Mouse (Mus musculus): ENCODE measurements around the gene Gabrg3. TPM values are rescaled to one million over a fixed set of nuclear protein-coding genes. Genes with fewer than 3 reads are reported as not detected.

The Gabrg3 gene
- 0.10 TPM in 1 of 2 replicates, not detected in the other for polyA plus RNA-seq (2015; fragmentation: Nextera tagmentation; extraction: Ambion mirVana)

DNA sequence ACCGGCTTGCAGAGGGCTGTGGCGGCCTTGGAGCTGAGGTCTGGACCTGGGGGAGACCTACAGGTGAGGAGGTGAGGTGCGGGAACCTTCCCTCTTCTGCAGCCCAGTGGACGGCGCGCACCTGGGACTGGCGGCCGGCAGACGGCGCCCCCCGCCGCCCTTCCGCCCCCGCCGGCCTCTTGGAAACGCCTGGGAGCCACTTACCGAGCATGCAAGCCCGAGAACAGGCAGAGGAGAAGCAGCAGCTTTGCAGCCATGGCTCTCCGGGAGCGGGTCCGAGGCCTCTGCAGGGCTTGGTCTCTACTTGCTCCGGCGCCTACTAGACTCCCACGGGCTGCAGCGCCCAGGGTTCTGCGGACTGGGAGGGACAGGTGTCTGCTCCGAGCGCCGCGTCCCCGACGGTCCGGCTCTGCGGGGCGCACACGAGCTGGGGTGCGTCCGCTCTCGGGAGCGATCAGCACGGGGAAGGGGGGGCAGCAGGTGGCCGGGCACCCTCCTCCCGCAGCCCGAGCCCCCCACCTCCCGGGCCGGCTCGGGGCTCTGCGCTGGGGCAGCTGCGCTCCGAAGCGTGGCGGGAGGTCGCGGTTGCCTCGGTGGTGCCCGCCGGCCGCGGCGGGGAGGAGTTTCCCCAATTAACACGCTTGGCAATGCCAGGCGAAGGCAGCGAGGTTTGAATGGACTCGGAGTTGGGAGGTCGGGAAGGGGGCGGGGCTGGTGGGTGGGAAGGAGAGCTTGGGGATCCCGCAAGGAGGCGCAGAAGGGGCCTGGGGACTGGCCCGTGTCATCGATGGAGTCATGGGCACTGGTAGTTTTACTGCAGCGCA is at the start of gene Gabrg3:
Gene Gabrg3, minus strand, starts transcription at position 672 of the 824 bp plus-strand sequence.
- DNase-seq (ENCODE audit: low spot score) = no peak

DNA sequence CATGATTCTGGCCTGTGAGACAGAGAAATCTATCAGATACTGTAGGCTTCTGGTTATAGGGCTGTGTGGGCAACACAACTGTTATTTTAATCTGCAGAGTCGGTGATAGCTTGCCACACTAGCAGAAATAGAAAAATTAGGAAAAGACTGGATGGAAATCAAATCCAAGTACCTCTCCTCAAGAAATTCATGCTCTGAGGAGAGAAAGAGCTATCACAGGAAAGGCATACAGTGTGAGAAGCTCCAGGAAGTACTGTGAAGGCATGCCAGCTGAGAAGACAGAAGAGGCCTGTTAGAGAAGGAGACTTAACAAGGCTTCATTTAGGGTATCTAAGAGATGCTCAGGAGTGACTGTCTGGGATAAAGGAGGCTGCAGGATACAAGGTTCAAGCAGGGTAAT is 35.7 kb upstream of the Gabrg3 start:
- DNase-seq (ENCODE audit: low spot score) = no peak

DNA sequence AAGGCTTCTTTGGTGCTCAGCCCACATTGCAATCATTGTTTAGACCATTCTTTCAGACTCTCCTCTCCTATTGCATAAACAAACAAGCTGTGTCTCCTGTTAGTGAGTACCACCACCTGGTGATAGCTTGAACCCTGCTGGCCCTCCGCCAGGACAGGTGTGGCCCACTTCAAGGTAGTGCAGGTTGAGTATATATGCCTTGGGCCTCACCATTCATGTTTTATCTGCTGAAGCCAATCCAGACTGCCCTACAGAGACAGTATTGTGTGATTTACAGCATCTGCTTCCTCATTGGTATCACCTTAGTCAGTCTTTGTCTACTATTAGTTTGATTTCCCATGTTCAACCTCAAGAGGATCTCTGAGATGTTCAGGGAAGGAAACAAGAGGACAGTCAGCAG is 34.1 kb upstream of the Gabrg3 start:
- no peak for DNase-seq (ENCODE audit: low spot score)

DNA sequence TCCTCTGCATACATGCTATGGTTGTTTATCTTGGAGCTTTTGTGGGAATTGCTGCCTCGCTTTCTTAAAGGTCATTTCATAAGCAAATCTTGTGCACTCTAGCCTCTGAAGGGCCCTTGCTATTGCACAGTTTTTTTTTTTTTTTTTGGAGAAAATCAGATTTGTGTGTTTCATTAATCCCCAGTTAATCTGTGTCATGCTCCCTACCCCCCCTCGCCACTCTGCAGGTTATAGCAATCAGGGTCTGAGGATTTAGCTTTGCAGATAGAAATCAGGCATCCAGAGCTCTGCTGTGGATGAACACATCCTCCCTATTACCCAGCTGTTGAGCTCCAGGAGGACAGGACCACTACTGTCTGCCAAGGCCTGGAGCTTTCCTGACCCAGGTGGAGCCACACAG is 32.4 kb upstream of the Gabrg3 start, which contains the start of gene Gabrb3:
Gene Gabrb3, plus strand, starts transcription at position 301 of the 400 bp plus-strand sequence.
- no peak for DNase-seq (ENCODE audit: low spot score)

DNA sequence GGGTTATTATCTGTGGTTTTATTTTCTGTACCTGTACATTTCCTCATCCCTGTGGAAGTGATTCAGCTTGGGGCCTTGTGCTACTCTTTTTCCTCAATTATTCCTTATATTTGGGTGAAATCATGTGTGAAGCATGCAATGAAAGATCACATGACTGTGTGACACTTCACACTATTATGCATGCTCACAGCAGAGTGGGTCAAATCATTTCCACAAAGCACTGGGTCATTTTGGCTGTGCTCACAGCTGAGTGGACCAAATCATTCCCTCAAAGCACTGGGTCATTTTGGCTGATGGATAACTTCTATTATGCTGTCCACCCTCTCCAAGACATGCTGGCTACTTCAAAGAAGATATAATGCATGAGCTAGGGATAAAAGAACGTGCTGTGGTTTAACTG is 25.9 kb upstream of the Gabrg3 start:
- no peak for DNase-seq (ENCODE audit: low spot score)

DNA sequence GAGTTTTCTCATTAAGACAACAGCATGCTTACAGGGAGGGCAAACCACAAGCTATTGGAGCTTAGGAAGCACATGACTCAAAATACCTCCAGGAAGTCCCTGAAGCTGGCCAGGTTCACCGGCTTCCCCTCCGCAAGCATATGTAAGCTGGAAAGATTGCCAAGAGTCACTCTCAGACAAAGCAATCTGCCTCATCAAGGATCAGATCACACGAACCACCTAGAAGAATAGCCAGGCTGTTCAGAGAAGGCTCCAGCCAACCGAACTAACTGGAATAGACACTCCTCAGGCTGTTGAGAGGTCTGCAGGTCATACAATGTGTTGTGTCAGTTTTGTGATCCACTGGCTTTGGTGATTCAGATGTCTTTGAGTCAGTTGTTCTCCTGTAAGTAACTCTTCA is 24.2 kb upstream of the Gabrg3 start:
- DNase-seq (ENCODE audit: low spot score) = no peak

DNA sequence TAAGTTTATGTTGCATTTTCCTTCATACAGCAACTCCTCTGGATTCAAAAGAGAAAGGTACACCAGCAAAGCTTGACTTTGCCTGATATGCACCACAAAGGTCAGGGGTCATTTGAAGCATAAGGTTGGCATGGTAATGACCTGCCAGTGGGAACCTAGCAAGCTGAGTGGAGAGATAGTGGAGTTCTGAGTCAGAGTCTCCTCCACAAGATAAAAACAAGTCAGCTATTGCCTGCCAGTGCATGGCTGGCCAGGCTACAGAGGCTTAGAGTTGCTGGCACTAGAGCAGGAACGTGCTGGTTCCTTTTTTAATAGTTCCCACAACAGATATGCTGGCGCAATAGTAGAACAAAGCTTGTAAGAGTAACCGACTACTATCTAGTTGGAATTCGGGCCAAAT is 6.6 kb upstream of the Gabrg3 start:
- no peak for DNase-seq (ENCODE audit: low spot score)

DNA sequence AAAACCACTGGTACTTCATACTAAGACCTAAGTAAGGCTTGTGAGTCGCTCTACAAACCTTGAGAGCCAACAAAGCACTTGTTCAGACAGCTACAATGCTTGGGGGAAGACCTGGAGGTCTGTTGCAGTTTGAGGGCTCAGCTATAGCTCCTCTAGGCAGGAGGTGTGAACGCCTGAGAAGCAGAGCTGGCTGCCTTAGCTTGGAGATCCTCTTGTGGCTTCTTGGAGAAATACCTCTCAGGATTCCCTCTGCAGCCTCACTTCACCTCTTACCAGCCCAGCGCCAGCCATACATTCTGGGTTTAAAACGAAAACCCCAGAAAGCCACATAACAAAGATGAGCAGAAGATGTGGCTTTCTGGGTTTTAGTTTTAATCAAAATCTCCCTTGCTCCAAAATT is 3.1 kb upstream of the Gabrg3 start:
- no peak for DNase-seq (ENCODE audit: low spot score)

DNA sequence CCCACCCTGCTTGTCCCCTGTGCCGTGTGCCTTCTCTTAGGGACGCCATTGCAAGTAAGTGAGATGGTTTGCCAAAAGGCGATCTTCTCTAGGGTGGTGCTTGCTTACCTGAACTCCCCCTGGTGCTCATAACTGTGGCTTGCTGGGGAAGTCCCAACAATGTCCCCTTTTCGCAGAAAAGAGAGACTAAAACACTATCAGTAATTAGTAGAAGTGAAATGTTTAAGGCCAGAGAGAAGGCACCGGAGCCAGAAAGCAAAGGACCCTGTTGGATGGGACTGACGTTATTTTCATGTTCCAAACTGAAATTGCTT is 310 bp upstream of the Gabrg3 start:
- no peak for DNase-seq (ENCODE audit: low spot score)

DNA sequence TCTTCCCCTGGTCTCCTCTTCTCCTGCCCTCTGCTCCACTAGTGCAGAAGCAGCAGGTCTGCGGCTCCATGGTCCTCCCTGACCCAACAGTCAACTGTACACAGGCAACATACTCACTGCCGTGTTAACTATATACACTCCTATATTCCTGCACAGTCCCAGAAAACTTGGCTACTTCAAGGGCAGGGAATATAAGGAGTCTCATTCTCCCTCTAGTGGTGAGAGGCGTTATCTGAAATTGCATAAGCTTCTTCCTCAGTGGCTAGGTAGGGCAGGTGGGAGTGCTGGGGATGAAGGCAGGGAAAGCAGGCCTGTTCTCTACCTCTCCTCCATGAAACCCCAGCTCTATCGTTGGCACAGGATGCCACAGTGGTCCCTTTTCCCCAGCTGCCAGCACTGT is 2.9 kb downstream of the Gabrg3 start:
- DNase-seq (ENCODE audit: low spot score) = no peak

DNA sequence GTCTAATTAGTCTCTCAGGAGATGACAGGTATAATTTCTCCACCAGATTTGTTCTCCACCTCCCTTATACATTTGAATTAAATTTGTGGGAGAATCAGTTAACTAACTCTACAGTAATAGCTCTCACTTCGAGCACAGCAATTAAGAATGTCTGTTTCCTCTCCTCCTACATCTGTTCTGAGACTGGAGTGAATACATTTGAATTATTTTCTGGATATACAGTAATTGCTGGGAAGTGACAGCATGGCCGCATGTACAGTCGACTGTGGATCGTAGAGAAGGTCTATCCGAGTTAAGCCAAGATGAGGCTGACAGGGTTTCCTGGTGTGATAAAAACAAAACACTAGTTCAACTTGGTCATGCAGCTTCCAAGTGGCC is 21.0 kb downstream of the Gabrg3 start:
- DNase-seq (ENCODE audit: low spot score) = no peak

DNA sequence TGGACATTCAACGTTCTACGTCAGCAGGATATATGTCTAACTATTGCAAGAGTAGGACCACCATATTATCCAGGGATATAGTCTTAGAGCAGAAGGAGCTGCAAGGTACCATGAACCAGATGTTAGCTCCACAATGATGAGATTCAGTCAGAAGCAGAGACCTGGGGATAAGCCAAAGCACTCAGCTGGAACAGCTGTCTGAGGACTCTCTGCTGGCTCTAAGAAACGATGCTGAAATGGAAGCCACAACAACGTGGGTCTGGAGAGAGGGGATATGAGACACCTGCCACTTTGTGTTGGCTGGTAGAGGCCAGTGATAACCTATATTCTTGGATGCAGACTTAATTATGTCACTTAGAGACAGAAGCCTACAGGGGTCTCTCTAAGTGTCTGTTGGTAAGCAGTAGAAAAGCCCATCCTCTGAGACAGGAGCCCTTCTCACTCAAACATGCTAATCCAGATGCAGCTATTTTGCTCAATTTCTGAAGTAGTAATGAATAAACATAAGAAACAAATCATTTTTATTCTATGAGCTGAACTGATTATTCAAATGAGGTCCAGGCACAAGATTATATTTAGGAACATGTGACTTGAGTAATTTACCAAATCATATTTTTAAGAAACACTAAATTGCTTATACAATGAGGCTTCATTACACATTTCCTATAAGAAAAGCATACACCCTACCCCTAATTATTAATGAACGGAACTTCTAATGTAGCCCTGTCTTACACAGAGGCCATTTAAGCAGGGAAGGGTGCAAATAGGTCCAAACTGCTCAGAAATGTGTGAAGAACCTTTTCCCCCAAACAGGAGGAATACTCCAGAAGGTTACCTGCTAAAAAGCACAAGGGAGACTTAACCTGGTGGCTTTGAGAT is 21.6 kb downstream of the Gabrg3 start:
- DNase-seq (ENCODE audit: low spot score) = no peak

DNA sequence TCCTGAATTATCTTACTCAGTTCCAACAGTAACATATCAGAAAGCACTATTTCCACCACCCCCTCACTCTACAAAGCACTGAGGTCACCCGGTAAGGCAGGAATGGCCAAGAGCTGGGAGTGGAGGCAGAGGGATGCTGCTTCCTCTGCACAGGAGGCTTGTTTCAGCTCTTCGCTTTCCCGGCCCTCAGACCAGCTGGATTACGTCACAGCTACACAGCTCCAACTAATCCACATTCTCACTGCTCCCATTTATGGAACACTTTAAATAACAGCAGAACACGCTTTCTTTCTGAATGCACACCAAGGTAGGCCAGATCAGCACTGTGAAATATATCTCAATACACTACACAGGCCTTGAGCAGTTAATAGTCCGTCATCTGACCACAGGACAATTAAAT is 23.2 kb downstream of the Gabrg3 start:
- DNase-seq (ENCODE audit: low spot score) = no peak

DNA sequence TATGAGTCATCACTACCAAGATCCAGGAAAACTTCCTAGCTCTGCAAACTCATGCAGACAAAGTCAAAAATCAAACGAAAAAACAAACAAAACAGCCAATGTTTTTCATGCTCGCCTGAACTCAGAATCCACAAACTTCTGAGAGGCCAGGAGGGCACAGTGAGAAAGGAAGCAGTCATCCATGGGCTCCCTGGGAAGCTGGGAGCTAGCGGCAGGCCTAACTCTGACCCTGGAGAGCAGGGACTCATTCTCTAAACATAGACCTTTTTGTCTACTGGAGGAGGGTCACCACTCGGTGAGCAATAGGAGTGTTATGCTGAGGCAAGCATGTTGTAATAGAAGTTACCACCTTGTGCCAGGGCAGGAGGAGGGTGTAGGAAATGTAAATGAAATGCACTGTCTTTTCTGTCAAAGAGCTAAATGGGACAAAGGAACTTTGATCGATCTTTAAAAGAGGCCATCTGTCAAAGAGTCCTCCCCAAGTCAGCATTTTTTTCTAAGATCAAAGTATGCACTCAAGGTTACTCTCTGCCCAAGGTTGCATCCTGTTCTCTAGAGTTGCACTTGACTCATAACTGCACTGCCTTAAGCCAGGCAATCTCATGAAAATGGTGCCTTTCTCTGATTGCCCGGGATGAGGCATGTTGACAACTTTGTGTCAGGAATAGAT is 29.0 kb downstream of the Gabrg3 start:
- no peak for DNase-seq (ENCODE audit: low spot score)

DNA sequence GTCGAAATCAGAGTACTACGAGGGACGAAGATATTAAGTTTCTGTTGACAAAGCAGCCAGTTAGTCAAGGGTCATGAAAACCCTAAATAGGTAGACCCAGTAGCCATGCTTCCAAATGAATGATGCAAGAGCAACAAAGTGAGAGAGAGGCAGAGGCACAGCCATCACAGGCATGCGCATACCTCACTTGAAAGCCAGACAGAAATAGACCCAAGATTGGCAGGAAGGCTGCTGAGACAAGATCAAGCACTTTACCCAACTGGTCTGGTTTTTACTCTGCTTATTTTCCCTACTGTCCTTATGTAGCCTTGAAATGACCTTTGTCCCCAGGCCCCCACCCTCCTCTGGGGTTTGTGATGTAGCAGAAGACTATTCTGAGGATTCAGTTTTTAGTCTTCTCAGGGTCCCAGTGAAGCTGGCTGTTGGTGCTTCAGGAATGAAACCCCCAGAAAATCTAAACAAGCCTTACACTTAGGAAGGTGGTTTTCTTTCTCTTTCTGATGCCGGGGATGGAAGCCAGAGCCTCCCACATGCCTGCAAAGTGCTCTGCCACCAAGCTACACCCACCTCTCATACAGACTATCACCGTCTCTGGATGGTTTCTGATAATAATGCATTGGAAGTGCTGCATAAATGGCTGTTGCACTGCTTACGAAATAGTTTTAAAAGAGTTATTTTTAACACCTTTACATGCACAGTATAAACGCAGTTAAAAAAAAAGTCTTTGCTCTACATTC is 30.3 kb downstream of the Gabrg3 start:
- DNase-seq (ENCODE audit: low spot score) = no peak

DNA sequence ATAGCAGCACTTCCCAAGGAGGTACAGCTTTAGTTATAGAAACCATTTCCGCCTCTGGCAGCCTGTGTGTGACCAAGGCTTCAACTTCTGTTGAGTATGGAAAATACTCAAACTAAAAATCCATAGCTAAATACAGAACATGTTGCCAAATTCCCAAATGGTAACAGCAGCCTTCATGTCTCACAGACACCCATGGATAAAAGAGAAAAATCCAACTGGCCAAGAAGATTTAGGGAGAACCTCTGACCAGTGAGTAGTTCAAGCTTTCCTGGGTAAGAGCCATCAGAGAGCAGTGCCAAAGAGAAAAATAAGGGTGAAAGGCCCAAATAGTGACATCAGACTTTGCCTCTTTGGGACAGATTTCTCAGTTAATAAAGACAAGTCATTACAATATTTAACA is 38.2 kb downstream of the Gabrg3 start:
- DNase-seq (ENCODE audit: low spot score) = no peak

DNA sequence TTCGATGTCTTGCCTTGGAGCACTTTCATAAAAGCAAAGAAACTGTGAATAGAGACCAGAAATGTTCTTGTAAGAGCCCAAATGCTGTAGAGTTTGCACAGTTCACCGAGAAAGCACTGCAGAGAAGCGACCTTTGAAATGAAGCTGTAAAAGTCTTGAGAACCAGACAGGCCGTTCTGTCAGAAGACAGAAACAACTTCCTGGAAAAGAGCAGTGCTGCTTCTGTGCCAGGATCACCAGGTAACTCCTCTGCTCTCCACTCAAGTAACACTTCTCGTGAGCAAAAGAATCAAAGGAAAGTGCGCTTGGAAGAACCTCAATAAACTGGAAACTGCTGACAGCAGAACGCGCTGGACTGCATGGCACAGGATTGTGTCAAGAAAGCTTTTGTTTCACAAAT is 45.1 kb downstream of the Gabrg3 start:
- DNase-seq (ENCODE audit: low spot score) = no peak

DNA sequence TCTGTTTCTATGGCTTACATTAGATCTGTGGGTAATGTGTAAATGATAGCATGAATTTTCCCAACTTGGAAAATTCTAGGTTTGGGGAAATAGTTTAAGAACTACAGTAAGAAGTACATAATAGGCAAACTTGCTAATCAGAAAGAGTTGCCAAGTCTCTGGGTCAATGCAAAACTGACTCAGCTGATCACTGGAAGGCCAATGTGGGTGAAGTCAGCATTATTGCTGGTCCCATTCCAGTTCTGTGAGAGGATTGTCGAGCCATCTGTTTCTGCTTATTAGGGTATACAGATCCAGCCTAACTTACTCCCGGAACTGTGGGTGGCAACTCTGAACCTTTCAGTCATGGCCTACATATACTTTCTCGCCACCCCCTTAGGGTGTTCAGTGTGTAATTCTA is 55.8 kb downstream of the Gabrg3 start:
- DNase-seq (ENCODE audit: low spot score) = no peak

DNA sequence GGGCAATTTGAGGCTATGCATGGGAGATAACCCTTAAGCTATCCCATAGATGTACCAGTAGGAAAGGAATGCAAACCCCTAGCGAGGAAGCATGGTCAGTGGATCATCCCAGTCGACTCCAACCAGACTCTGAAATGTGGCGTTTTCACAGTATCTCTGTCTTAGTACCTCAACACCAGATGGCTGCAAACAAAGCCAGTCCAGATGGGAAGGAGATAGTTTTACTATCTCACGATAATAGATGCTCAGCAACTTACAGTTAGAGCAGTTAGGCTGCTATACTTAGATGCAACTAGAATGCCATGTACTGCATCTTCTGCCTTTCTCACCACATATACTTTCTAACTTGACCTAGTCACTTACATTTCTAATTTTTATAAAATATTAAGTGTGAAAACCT is 56.7 kb downstream of the Gabrg3 start:
- DNase-seq (ENCODE audit: low spot score) = no peak

DNA sequence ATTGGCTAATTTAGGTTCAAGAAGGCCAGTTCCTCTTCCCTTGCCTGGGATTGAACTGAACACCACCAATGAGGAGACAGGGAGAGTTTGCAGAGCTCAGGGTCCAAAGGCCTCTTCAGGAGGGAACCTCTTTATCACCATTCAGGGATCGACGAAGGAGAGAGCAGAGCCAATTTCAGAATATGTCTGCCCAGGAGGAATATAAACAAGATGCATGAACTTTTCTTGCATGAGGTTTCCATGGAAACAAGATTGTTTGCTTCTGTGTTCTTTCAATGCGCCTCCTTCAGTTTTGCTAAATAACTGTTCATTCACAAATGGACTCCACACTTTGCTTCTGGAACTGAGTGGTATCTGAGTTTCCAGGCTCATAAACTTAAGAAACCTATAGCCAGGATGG is 62.5 kb downstream of the Gabrg3 start:
- DNase-seq (ENCODE audit: low spot score) = no peak

DNA sequence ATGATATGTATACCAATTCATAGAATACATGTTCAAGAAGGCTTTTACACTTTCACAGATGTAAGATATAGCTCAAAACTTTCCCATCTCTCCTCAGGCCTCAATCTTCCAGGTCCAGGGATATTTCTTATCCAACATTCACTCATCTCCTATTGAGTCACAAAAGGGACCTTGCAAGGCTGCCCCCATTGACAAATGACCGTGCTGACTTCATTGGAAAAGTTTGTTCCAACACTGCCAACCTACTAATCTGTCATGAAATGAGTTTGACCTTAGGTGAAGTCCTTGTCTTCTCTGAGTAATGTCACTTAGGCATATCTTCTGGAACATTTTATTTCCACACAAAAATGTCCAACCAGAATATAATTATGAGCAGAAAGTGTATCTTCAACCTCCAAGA is 64.9 kb downstream of the Gabrg3 start:
- DNase-seq (ENCODE audit: low spot score) = no peak
